Mouse (Mus musculus): ENCODE results near the gene Atp8a1. TPM values are rescaled to one million over a fixed set of nuclear protein-coding genes. Genes with fewer than 3 reads are reported as not detected.

Atp8a1 gene
- polyA plus RNA-seq, 1 experiment = 20.6 TPM

DNA sequence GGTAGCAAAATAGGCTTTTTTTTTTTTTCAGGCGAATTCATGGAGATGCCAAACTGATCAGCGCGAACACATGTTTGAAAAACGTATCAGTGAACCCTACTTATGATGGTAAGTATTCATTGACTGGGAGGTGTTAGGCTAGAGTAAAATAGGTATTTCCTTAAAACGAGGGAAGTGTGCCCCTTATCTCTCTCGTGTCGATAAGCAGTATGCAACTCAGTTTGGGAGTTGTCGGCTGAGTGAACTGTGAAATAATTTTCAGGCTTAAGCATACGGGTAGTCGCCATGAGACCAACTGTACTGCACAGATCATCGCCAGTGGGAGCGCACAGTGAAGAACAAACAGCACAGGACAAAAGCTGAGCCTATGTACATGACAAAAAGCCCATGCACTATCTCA is 226.0 kb downstream of the Atp8a1 start:
- H3K4me3 ChIP-seq (ENCODE audit: low read depth, low read length) = no peak overlapping the region
- no peaks in the 10 kb centered on the region for H3K36me3 ChIP-seq (ENCODE audit: control insufficient read depth, insufficient read depth, low read length, poor library complexity, severe bottlenecking)
- TF ChIP-seq CTCF (IDR thresholded peaks at IDR 0.05; ENCODE audit: low read depth, low read length) (no peak), POLR2A (IDR thresholded peaks at IDR 0.05; ENCODE audit: insufficient read depth, low read length) (no peak), EP300 (IDR thresholded peaks at IDR 0.05; ENCODE audit: insufficient read depth, low read depth, low read length) (no peak)
- H3K27me3 ChIP-seq (ENCODE audit: control insufficient read depth, insufficient read depth, low read length, poor library complexity, severe bottlenecking) = no peaks in the 10 kb centered on the region
- H3K9me3 ChIP-seq (replicated peaks; ENCODE audit: control insufficient read depth, insufficient read depth, low read length, poor library complexity, severe bottlenecking) = no peaks in the 10 kb centered on the region
- no peak overlapping the region for H3K27ac ChIP-seq (ENCODE audit: insufficient read depth, low read length)
- no peak overlapping the region for H3K9ac ChIP-seq (ENCODE audit: low read depth, poor library complexity, severe bottlenecking)
- H3K4me1 ChIP-seq (ENCODE audit: control insufficient read depth, insufficient read depth, low read length) = no peaks in the 10 kb centered on the region

DNA sequence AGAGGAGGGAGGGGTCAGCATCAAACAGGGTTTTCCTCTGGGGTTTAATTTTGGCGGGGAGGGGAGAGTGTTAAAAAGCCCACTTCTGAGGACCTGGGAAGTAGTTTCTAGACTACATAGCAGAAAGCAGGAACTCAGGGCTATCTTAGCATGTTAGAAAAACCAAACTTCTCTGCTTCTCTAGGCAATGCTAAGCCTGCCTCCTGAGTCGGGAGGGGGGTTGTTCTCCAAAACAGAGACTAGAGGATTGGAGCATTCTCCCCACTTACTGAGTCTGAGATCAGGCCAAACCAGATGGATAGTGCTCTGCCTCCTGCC is 237.8 kb downstream of the Atp8a1 start:
- peaks cover 10% of the 10 kb centered on the region for H3K27me3 ChIP-seq (ENCODE audit: control insufficient read depth, insufficient read depth, low read length, poor library complexity, severe bottlenecking)
- H3K4me1 ChIP-seq (ENCODE audit: control insufficient read depth, insufficient read depth, low read length) = no peaks in the 10 kb centered on the region
- no peak overlapping the region for H3K9ac ChIP-seq (ENCODE audit: low read depth, poor library complexity, severe bottlenecking)
- TF ChIP-seq CTCF (IDR thresholded peaks at IDR 0.05; ENCODE audit: low read depth, low read length) = no peak
- TF ChIP-seq POLR2A (IDR thresholded peaks at IDR 0.05; ENCODE audit: insufficient read depth, low read length) = no peak
- TF ChIP-seq EP300 (IDR thresholded peaks at IDR 0.05; ENCODE audit: insufficient read depth, low read depth, low read length) = no peak
- no peak overlapping the region for H3K4me3 ChIP-seq (ENCODE audit: low read depth, low read length)
- no peak overlapping the region for H3K27ac ChIP-seq (ENCODE audit: insufficient read depth, low read length)
- no peaks in the 10 kb centered on the region for H3K9me3 ChIP-seq (replicated peaks; ENCODE audit: control insufficient read depth, insufficient read depth, low read length, poor library complexity, severe bottlenecking)
- H3K36me3 ChIP-seq (ENCODE audit: control insufficient read depth, insufficient read depth, low read length, poor library complexity, severe bottlenecking) = no peaks in the 10 kb centered on the region

DNA sequence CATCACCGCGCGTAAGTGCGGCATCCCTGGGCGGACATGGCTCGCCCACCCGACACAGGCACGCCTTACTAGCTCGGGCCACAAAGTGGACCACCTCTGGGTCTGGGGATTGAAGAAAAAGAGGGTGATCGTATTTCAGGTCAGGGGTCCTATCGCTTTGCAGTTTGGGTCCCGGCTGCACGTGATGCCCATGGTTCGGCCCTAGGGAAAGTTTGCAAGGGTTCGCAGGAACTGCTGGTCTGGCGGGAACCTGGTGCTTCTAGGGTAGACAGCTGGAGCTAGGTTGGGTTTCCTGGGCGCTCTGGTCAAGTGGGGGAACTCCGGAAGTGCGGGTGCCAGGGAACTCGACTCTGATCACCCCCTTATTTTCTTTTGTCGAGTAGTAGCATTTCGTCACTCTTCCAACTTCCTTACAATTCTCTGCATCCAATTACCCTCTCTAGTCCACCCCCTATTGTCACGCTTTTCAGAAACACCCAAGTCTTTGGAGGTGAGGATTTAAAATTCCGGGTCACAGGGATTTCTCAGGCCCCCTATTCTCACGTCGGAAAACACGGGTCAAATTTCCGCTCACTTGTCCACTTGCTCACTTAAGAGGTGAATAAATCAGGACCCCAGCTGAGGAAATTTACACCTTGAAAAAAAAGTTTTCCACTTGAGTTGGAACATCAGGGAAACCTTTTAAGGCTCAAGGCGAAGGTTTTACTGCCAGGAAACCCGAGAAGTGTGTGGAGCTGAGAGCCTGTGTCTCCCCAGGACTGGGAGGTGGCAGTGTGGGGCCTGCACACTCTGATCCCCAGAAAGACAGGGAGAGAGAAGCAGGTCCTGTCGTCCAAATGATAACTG is 238.3 kb downstream of the Atp8a1 start:
- H3K27ac ChIP-seq (ENCODE audit: insufficient read depth, low read length) = no peak overlapping the region
- no peaks in the 10 kb centered on the region for H3K4me1 ChIP-seq (ENCODE audit: control insufficient read depth, insufficient read depth, low read length)
- TF ChIP-seq EP300 (IDR thresholded peaks at IDR 0.05; ENCODE audit: insufficient read depth, low read depth, low read length) (no peak), CTCF (IDR thresholded peaks at IDR 0.05; ENCODE audit: low read depth, low read length) (no peak), POLR2A (IDR thresholded peaks at IDR 0.05; ENCODE audit: insufficient read depth, low read length) (no peak)
- no peaks in the 10 kb centered on the region for H3K36me3 ChIP-seq (ENCODE audit: control insufficient read depth, insufficient read depth, low read length, poor library complexity, severe bottlenecking)
- H3K27me3 ChIP-seq (ENCODE audit: control insufficient read depth, insufficient read depth, low read length, poor library complexity, severe bottlenecking) = peaks cover 10% of the 10 kb centered on the region
- peak overlapping the region; percentile 56 for H3K9ac ChIP-seq (ENCODE audit: low read depth, poor library complexity, severe bottlenecking)
- peak overlapping the region; percentile 81 for H3K4me3 ChIP-seq (ENCODE audit: low read depth, low read length)
- no peaks in the 10 kb centered on the region for H3K9me3 ChIP-seq (replicated peaks; ENCODE audit: control insufficient read depth, insufficient read depth, low read length, poor library complexity, severe bottlenecking)

DNA sequence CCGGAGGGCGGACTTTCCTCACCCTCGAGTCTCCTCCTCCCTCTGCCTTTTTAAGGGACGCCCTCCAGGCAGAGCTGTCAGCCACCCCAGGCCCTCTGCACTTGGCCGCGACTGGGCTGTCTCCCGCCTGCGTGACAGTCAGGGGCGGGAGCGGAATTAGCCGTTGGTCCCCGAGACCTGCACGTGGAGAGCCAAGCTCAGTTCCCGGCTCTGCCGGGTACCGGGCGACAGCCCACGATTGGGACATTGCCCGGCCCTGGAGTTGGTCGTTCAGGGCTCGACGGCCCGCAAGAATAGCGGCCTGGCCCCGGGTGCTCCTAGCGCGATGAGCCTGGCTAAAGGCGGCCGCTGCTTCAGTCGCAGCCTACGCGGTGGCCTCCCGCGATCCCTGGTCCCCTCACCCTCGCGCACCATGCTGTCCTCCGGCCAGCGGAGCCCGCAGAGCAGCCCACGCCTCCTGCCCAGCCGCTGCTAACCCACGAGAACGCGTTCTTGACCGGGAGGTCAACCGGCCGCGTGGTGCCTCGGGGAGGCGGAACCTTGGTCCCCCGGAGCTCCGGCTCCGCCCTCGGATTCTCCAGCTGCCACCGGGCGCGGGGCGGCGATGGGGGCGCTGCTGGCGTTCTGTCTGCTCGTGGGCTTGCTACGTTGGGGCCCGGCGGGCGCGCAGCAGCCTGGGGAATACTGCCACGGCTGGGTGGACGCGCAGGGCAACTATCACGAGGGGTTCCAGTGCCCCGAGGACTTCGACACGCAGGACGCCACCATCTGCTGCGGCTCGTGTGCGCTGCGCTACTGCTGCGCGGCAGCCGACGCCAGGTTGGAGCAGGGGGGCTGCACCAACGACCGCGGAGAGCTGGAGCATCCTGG is 239.2 kb downstream of the Atp8a1 start, which contains the start of gene Shisa3:
TSS of gene Shisa3 (plus strand) at position 79 of the 870 bp plus-strand sequence.
- Histone ChIP-seq H3K27me3 (ENCODE audit: control insufficient read depth, insufficient read depth, low read length, poor library complexity, severe bottlenecking) (peaks cover 10% of the 10 kb centered on the region), H3K9ac (ENCODE audit: low read depth, poor library complexity, severe bottlenecking) (peak within 1 kb of the TSS; percentile 56), H3K36me3 (ENCODE audit: control insufficient read depth, insufficient read depth, low read length, poor library complexity, severe bottlenecking) (no peaks in the 10 kb centered on the region), H3K4me1 (ENCODE audit: control insufficient read depth, insufficient read depth, low read length) (no peaks in the 10 kb centered on the region), H3K4me3 (ENCODE audit: low read depth, low read length) (peak within 1 kb of the TSS; percentile 81), H3K27ac (ENCODE audit: insufficient read depth, low read length) (no peak within 1 kb of the TSS), H3K9me3 (replicated peaks; ENCODE audit: control insufficient read depth, insufficient read depth, low read length, poor library complexity, severe bottlenecking) (no peaks in the 10 kb centered on the region)
- TF ChIP-seq CTCF (IDR thresholded peaks at IDR 0.05; ENCODE audit: low read depth, low read length) (no peak), EP300 (IDR thresholded peaks at IDR 0.05; ENCODE audit: insufficient read depth, low read depth, low read length) (no peak), POLR2A (IDR thresholded peaks at IDR 0.05; ENCODE audit: insufficient read depth, low read length) (no peak)

DNA sequence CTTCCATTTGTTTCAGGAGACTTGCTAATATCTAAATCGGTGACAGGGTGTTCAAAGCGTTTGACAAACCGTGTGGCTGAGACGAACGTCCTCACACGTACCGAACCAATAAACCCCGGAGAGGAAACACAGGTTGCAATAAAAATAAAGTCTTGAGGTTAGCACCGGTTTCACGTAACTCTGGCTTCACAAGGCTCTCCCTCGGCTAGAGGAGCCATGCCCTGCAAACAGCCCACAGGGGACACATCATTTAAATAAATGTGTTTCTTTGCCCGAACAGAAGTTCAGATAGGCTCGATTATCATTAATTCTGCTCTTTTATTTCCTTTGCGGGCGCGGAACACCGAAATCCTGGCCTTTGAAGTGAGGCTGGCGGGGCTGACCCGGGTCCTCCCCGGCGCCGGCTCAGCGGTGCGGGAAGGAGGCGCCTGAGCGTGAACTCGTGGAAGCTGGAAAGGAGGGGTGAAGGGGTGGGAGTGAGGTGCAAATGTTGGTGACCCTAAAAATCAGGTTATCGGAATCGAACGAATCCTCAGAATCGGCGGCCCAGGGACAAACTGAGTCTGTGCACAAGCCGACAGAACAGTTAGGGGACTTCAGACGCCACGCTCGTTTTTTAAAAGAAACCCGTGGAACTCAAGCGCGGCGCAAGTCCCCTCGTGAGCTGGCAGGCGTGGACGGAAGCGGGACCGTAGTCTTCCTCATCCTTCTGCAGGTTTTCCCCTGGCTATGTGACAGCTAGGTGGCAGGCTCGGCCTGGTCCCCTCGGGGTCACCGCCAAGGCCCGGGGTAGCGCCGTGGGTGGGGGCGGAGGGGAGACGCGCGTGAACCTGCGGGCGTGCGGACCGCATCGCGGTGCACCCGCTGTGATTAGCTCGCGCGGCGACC is 240.1 kb downstream of the Atp8a1 start:
- Histone ChIP-seq H3K36me3 (ENCODE audit: control insufficient read depth, insufficient read depth, low read length, poor library complexity, severe bottlenecking) (no peaks in the 10 kb centered on the region), H3K9me3 (replicated peaks; ENCODE audit: control insufficient read depth, insufficient read depth, low read length, poor library complexity, severe bottlenecking) (no peaks in the 10 kb centered on the region), H3K9ac (ENCODE audit: low read depth, poor library complexity, severe bottlenecking) (peak overlapping the region; percentile 56), H3K4me3 (ENCODE audit: low read depth, low read length) (peak overlapping the region; percentile 81), H3K27ac (ENCODE audit: insufficient read depth, low read length) (no peak overlapping the region), H3K27me3 (ENCODE audit: control insufficient read depth, insufficient read depth, low read length, poor library complexity, severe bottlenecking) (peaks cover 10% of the 10 kb centered on the region), H3K4me1 (ENCODE audit: control insufficient read depth, insufficient read depth, low read length) (no peaks in the 10 kb centered on the region)
- TF ChIP-seq POLR2A (IDR thresholded peaks at IDR 0.05; ENCODE audit: insufficient read depth, low read length) (no peak), CTCF (IDR thresholded peaks at IDR 0.05; ENCODE audit: low read depth, low read length) (peak; percentile 24), EP300 (IDR thresholded peaks at IDR 0.05; ENCODE audit: insufficient read depth, low read depth, low read length) (no peak)
